Mouse (Mus musculus): ENCODE measurements around the gene Mmp24.
A peak's percentile ranks its signal among the peaks of the same experiment; 100 is the strongest.

The Mmp24 gene

GRCm38 (mm10) chr2:155862573-155863300 is 87.6 kb downstream of the Mmp24 start:
- DNase-seq, result peak; percentile 69

DNA sequence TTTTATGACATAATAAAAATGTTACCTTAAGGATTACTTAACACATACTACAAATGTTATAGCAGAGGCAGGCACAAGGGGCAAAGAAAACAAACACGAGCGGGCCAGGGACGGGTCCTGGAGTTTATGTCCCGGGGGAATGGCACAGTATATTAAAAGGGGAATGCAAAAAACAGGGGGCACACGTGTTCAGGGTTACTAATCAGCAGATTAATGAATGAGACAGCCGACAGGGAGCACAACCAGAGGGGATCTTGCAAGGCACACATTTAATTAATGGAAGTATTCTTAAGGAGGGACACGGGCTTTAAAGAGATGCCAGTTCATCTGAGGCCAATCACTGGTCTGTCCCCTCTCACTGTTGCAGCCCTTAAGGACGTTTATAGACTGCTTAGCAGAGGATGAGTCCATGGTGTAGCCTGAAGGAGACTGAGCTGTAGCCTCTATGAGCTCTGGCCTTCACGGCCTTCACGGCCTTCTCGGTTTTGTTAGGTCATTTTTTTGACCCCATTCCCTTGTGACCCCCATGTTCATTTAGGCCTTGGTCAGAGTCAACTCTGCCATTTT is 88.2 kb downstream of the Mmp24 start:
- DNase-seq, result peak; percentile 46
